Mouse (Mus musculus) telencephalon, adult 2 months (tissue): ENCODE measurements around the gene Dgkh.
A peak's percentile ranks its signal among the peaks of the same experiment; 100 is the strongest.
"Not testable (repeated sequence)": the region's sequence is repeated elsewhere in the genome, so short reads cannot be mapped to it uniquely, and the experiment has no call there.

Experiments
- DNase-seq: peaks from one replicate; pipeline ENCODE4 v3.0.0-alpha.2; 2011; ENCODE audit warnings: low read depth, low spot score

Dgkh gene

DNA sequence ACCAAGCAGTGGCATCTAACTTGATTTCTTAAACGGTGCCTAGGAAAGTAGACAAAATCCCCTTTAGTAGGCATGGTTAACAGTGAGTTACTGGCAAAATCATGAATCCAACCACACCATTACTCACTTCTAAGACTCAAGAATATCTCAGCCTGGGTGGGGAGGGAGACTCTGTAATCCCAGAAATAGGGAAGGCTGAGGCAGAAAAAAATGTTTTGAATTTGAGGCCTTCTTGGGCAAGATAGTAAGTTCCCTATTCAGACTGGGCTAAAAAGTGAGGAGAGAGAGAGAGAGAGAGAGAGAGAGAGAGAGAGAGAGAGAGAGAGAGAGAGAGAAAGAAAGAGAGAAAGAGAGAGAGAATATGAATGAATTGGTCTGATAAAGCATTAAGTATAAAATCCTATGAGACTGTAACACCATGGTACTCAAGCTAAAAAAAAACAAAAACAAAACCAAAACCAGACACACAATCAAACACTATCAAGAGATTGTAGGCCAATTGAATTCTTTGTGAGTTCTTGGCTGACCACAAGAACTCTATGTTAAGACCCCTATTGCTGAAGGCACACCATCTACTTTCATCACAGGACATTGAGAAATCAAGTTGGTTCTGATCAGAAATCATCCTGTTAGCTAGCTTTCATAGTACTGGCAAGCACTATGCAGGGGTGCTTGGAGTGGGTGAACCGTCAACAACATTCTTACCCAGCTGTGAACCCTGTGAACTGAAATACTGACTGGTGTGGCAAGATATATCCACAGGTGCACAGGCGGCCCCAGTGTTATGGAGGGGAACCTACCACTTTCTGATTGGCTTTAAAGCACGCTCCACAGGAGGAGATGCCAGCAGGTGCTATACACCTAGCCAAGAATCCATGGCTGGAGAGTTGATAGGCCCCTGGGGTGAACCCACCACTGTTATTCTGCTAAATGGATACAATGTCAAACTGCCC, 101.4 kb downstream of the Dgkh start:
- DNase-seq, result no peak

DNA sequence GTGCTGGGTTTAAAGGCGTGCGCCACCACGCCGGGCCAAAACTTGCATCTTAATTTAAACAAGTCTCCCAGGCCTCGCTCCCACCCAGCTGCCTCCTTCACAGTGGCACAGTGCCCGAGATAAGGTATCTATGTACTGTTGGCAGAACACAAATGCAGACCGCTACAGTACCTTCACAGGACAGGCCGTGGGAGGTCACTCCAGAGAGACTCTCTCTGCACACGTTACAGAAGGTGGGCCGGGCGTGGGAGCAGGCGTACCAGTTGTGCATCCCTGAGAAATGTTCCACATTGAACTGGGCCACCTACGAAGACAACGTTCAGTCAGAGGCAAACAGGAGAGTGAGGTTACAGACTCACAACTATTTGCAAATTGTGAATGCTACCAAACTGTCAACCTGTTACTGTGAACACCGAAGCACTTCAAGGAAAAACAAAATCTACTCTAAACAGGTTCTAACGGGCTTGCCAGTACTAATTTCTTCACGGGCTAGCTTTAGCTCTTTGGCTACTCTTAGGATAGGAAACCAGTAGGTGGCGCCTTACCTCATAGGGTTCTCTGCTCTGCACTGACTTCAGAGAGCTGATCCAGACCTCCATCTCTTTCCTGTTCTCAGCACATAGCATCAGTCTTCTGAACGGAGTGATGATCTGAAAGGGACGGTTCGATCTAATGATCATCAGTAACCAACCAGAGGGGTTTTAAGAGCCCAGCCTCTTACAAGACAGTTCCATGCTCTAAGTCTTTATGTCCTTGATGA, 104.9 kb downstream of the Dgkh start:
- no peak for DNase-seq

DNA sequence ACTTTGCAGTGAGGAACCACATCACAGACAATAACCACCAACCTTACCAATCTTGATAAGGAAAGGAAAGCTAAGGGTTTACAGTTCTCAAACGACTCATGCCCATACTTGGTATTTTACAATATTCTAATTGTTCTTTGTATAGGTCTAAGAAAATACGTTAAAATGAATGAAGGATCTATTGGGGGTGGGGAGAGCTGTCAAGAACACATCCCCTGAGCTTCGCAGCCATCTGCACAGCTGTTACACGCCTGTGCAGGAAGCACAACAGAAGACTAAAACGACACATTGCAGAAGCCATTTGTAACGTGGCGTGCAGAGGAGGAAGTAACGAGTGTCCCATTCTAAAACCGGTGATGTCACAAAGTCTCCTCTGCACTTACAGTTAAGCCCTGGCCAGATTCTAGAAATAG, 113.7 kb downstream of the Dgkh start:
- DNase-seq, result no peak

- no peak for DNase-seq
Measured at GRCm38 (mm10) chr14:78613569-78613968, 119.0 kb downstream of the Dgkh start.

- no peak for DNase-seq
Measured at GRCm38 (mm10) chr14:78612111-78612788, 120.3 kb downstream of the Dgkh start.

GRCm38 (mm10) chr14:78594916-78595315, 137.7 kb downstream of the Dgkh start:
- no peak for DNase-seq

GRCm38 (mm10) chr14:78592965-78593364, 139.6 kb downstream of the Dgkh start:
- DNase-seq, result no peak

GRCm38 (mm10) chr14:78590335-78590734, 142.2 kb downstream of the Dgkh start:
- DNase-seq, result no peak

GRCm38 (mm10) chr14:78584222-78584621, 148.4 kb downstream of the Dgkh start:
- DNase-seq, result peak; percentile 60

GRCm38 (mm10) chr14:78583168-78583567, 149.4 kb downstream of the Dgkh start:
- no peak for DNase-seq

- DNase-seq, result no peak
Measured at GRCm38 (mm10) chr14:78575899-78576298, 156.7 kb downstream of the Dgkh start.

DNA sequence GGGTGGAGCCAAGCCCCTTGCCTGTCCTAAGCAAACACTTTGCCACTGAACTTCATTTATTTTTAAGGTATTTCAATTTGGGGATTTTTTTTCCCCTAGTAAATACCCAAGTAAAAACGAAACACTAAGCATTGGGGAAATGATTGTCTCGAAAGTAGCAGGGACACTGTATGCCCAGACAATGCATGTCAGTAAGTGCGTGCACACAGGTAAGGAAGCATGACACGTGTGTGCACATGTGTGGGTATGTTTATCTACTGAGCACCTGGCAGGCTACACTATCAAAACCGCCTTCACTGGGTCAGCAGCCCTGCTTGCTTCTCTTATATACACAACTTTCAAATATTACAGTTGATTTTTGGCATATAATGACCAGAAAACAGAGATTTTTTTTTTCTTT, 164.2 kb downstream of the Dgkh start:
- no peak for DNase-seq

GRCm38 (mm10) chr14:78566431-78566830, 166.1 kb downstream of the Dgkh start:
- DNase-seq, result no peak

DNA sequence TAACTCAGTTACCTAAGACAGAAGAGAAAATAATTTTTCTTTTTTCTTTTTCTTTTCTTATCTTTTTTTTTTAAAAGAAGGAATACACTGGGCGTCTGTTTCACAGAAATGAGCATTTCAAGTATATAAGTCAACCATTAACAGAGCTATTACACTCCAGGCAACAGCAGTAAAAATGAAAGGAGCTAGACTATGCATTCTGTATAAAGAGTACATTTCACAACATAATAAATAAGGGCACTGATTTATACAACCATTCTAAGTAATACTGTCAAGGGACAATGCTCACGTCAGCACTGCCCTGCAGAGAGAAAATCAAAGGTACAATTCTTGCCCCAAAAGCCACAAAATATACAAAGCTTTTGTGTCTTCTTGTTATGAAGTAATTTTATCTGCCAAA, 168.3 kb downstream of the Dgkh start:
- DNase-seq, result no peak

GRCm38 (mm10) chr14:78563211-78563610, 169.4 kb downstream of the Dgkh start:
- no peak for DNase-seq

DNA sequence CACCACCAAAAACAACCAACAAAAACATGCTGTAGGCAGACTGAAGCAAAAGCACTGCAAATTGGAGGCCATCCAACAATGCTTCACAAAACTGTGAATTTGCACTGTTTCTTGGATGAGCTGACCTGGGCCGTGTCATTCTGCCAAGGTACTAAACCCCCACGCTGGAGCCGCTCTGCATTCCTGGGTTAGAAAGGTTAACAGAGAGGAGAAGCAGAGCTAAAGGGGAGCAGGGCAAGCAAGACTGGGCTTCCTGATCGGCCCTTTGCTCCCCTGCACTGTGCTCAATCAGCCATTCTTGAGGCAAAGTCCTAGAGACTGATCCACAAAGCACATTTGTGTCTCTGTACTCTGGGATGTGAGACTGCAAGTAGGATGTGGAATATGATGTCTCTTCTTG, 170.5 kb downstream of the Dgkh start:
- DNase-seq, result no peak

- no peak for DNase-seq
Measured at GRCm38 (mm10) chr14:78559042-78559441, 173.5 kb downstream of the Dgkh start.

DNA sequence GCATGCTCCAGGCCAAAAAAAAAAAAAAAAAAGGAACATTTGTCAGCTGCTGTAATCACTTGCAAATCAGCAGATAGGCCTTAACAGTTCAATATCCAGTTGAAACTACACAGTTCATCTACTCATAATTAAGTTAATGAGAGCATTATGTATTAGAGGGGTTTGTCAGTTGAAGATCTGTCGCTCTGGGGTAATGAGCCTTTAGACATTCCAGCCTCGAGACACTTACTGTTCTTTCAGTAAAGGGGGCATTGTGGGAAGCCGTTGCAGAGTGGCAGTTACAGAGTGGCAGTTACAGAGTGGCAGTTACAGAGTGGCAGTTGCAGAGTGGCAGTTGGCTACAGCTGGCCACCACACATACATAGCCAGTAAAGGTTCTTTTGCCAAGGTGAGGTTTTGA, 177.7 kb downstream of the Dgkh start:
- DNase-seq, result not testable (repeated sequence)

DNA sequence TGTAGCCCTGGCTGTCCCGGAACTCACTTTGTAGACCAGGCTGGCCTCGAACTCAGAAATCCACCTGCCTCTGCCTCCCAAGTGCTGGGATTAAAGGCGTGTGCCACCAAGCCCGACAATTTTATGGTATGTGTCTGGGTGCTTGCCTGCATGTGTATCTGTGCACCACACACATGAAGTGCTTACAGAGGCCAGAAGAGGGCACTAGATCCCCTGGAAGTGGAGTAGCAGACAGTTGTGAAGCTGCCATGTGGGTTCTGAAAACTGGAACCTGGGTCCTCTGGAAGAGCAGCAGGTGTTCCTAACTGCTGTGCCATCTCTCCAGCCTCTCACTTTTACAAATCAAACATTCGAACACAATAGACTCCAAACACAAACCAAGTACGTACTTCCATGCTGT, 178.9 kb downstream of the Dgkh start:
- DNase-seq, result no peak

- DNase-seq, result no peak
Measured at GRCm38 (mm10) chr14:78548807-78549206, 183.8 kb downstream of the Dgkh start.

- no peak for DNase-seq
Measured at GRCm38 (mm10) chr14:78541319-78541718, 191.3 kb downstream of the Dgkh start.

DNA sequence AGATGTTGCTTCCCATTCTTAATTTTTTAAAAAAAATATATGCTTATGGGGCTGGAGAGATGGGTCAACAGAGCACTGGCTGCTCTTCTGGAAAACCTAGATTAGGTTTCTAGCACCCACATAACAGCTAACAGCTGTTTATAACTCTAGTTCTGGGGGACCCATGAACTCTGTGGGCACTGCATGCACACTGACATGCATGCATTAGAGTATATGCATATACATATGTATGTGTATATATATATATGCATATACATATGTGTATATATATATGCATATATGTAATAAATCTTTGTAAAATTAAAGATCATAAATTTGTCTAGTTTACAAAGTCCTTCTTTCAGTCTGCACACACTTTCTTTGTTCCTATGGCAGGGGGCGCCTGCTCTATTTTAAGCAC, 192.8 kb downstream of the Dgkh start:
- DNase-seq, result no peak
